Mouse (Mus musculus): ENCODE results near the gene U2af1.

U2af1 gene

GRCm38 (mm10) chr17:31660661-31661250 lies 2.1 kb upstream of the U2af1 start:
- peak; percentile 59 to 75 for DNase-seq (ENCODE audit: low spot score in 2 of 2)

- DNase-seq (ENCODE audit: low spot score in 2 of 2): no peak
These were observed 590 bp downstream of the U2af1 start for GRCm38 (mm10) chr17:31658136-31658467.

GRCm38 (mm10) chr17:31657141-31657983 lies 1.3 kb downstream of the U2af1 start:
- no peak for DNase-seq (ENCODE audit: low spot score in 2 of 2)

GRCm38 (mm10) chr17:31656682-31657081 lies 2.0 kb downstream of the U2af1 start:
- DNase-seq (ENCODE audit: low spot score in 2 of 2): no peak

- DNase-seq (ENCODE audit: low spot score in 2 of 2): no peak
These were observed 3.3 kb downstream of the U2af1 start for GRCm38 (mm10) chr17:31655366-31655765.

GRCm38 (mm10) chr17:31653277-31653676 lies 5.4 kb downstream of the U2af1 start:
- no peak for DNase-seq (ENCODE audit: low spot score in 2 of 2)

GRCm38 (mm10) chr17:31652152-31652551 lies 6.5 kb downstream of the U2af1 start:
- no peak for DNase-seq (ENCODE audit: low spot score in 2 of 2)

GRCm38 (mm10) chr17:31646199-31647002 lies 12.3 kb downstream of the U2af1 start:
- DNase-seq (ENCODE audit: low spot score in 2 of 2): no peak

GRCm38 (mm10) chr17:31642913-31643312 lies 15.8 kb downstream of the U2af1 start:
- no peak for DNase-seq (ENCODE audit: low spot score in 2 of 2)

GRCm38 (mm10) chr17:31642331-31642730 lies 16.4 kb downstream of the U2af1 start:
- no peak for DNase-seq (ENCODE audit: low spot score in 2 of 2)

GRCm38 (mm10) chr17:31639651-31640050 lies 19.0 kb downstream of the U2af1 start:
- DNase-seq (ENCODE audit: low spot score in 2 of 2): peak in 1 of 2 experiments; percentile 12

- DNase-seq (ENCODE audit: low spot score in 2 of 2): peak; percentile 51 to 59
These were observed 20.7 kb downstream of the U2af1 start for GRCm38 (mm10) chr17:31637866-31638570.

- DNase-seq (ENCODE audit: low spot score in 2 of 2): peak; percentile 53 to 63
These were observed 21.5 kb downstream of the U2af1 start, which contains the start of gene Cbs for GRCm38 (mm10) chr17:31636942-31637811. Cbs (minus strand) TSS chr17:31637238.

- DNase-seq (ENCODE audit: low spot score in 2 of 2): no peak
These were observed 22.3 kb downstream of the U2af1 start for GRCm38 (mm10) chr17:31636277-31636941.

GRCm38 (mm10) chr17:31635781-31636180 lies 22.9 kb downstream of the U2af1 start:
- DNase-seq (ENCODE audit: low spot score in 2 of 2): no peak

- no peak for DNase-seq (ENCODE audit: low spot score in 2 of 2)
These were observed 23.8 kb downstream of the U2af1 start for GRCm38 (mm10) chr17:31634896-31635295.

- DNase-seq (ENCODE audit: low spot score in 2 of 2): no peak
These were observed 25.7 kb downstream of the U2af1 start for GRCm38 (mm10) chr17:31633007-31633406.

- no peak for DNase-seq (ENCODE audit: low spot score in 2 of 2)
These were observed 27.5 kb downstream of the U2af1 start for GRCm38 (mm10) chr17:31631081-31631800.

- DNase-seq (ENCODE audit: low spot score in 2 of 2): no peak
These were observed 30.7 kb downstream of the U2af1 start for GRCm38 (mm10) chr17:31627961-31628360.

GRCm38 (mm10) chr17:31623101-31623500 lies 35.6 kb downstream of the U2af1 start:
- DNase-seq (ENCODE audit: low spot score in 2 of 2): no peak
